Mouse (Mus musculus): ENCODE results near the gene Gm15155.
"Not testable (repeated sequence)": the region's sequence is repeated elsewhere in the genome, so short reads cannot be mapped to it uniquely, and the experiment has no call there.

The Gm15155 gene

DNA sequence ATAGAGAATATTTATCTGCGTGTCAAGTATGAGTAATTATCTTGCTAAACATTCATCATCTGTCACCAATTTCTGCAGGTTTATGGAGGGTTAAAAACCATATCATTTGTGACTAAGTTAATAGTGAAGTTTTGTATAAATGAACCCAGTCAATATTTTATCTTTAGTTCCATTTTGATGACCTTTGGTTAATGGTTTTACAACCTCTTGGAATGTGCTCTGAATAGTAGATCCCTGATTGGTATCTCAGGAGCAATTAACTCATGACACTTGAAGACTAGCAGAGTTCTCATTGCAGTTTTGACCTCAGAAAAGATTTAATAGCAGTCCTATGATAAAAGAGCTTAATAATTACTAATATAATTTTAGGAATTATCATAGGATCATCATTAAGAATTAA lies 385.2 kb downstream of the Gm15155 start:
- no peak for DNase-seq (ENCODE audit: low spot score in 2 of 2)

DNA sequence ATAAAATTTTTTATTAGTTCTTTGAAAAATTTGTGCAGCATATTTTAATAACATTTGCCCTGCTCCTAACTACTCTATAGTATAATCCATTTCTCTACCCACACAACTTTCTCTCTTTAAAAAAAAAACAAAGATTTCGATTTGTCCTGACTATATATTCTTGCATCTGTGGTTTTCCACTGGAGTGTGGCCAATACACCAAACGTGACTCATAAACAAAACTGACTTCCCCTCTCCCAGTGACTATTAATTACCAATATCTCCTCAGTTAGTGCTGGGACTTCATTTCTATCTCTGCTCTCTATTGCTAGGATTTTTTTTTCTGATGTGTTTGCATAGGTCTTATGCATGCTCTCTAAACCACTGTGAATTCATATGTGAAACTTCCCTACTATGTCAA lies 531.2 kb downstream of the Gm15155 start:
- no peak for DNase-seq (ENCODE audit: low spot score in 2 of 2)

DNA sequence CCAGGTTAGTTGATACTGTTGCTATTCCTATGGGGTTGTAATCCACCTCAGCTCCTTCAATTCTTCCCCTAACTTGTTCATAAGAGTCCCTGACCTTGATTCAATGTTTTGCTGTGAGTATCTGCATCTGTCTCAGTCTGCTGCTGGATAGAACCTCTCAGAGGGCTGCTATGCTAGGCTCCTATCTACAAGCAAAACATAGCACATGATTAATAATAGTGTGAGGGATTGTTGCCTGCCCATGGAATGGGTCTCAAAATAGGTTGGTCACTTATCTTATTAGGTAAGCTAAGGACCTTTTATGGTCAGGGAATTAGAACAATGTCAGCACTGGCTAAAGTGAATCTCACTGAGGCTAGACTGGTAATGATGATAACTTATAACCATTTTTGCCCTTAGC lies 547.0 kb downstream of the Gm15155 start:
- no peak for DNase-seq (ENCODE audit: low spot score in 2 of 2)

DNA sequence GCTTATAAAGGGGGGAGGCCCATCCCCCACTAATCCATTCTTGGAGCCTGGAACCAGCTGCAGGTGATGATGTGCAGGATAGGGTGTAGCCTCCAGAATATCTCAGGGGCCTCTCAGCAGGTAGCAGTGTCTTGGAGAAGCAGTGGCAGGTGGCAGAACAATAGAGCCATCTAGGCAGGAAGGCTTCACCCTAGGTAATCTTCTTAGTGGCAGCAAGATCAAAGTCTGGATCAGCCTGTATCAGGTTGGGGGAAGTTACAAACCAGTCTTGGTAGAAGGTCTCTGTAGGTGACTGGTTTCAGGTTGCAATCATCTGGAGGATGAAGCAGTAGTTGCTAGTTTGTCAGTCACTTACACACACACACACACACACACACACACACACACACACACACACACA lies 679.3 kb downstream of the Gm15155 start:
- not testable (repeated sequence) for DNase-seq (ENCODE audit: low spot score in 2 of 2)

Measured in frontal cortex, postnatal 10 days (tissue).